Comparison of ENCODE assay signal across 8 mouse cellular contexts in the genomic region with DNA sequence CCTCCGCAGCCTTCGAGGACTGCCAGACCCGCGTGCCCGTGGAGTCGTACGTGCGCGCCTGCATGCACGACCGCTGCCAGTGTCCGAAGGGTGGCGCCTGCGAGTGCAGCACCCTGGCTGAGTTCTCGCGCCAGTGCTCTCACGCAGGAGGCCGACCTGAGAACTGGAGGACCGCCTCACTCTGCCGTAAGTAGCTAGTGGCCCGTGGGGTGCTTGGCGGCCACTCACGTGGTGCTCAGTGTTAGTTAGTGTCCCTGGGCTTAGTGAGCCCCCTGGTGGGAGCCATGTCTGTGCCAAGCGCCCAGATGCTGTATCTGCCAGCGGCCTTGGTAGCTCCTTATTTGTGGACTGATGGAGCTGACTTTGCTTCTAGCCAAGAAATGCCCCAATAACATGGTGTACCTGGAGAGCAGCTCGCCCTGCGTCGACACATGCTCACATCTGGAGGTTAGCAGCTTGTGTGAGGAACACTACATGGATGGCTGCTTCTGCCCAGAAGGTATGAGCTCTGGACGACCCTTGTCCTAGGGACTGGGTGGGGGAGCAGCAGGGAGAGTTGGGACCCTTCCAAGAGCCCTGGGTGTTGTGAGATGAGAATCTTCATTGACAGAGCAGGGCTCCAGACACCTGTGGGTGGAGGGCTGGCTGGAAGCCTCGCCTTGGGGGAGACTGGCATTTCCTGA. TPM values are rescaled to one million over a fixed set of nuclear protein-coding genes. Genes with fewer than 3 reads are reported as not detected.
A peak's percentile ranks its signal among the peaks of the same experiment; 100 is the strongest.
DNase-seq lines count a peak whose midpoint lies in the region; ATAC-seq and TF ChIP-seq lines count a peak whose summit lies in the region.

No protein-coding gene starts in this region.

- no peaks in the 10 kb centered on the region for H3K9me3 ChIP-seq in heart, embryonic 14.5 days (ENCODE audit: control insufficient read depth, low read length)
- no peaks in the 10 kb centered on the region for H3K9me3 ChIP-seq in embryonic facial prominence, embryonic 11.5 days (replicated peaks; ENCODE audit: control insufficient read depth, low read length)
- no peaks in the 10 kb centered on the region for H3K9me3 ChIP-seq in intestine, embryonic 14.5 days (ENCODE audit: control insufficient read depth, low read length)
- no peaks in the 10 kb centered on the region for H3K9me3 ChIP-seq in liver, embryonic 14.5 days (ENCODE audit: control insufficient read depth, low read length)

- H3K4me2 ChIP-seq in heart, embryonic 14.5 days (ENCODE audit: low read length), result peak overlapping the region; percentile 57
- peak overlapping the region; percentile 19 for H3K4me2 ChIP-seq in embryonic facial prominence, embryonic 11.5 days (ENCODE audit: low read depth, low read length)
- peak overlapping the region; percentile 40 for H3K4me2 ChIP-seq in intestine, embryonic 14.5 days (ENCODE audit: low read length)
- no peak overlapping the region for H3K4me2 ChIP-seq in liver, embryonic 14.5 days (ENCODE audit: low read depth)

- no peak overlapping the region for H3K9ac ChIP-seq in heart, embryonic 14.5 days (ENCODE audit: low read length)
- H3K9ac ChIP-seq in embryonic facial prominence, embryonic 11.5 days (replicated peaks; ENCODE audit: low read length), result no peak overlapping the region
- no peak overlapping the region for H3K9ac ChIP-seq in intestine, embryonic 14.5 days (ENCODE audit: low read length)
- no peak overlapping the region for H3K9ac ChIP-seq in liver, embryonic 14.5 days (replicated peaks)

- no peaks in the 10 kb centered on the region for H3K36me3 ChIP-seq in heart, embryonic 14.5 days (ENCODE audit: control insufficient read depth, insufficient read depth, low read length)
- no peaks in the 10 kb centered on the region for H3K36me3 ChIP-seq in embryonic facial prominence, embryonic 11.5 days (replicated peaks; ENCODE audit: control insufficient read depth, insufficient read depth, low read depth, low read length)
- H3K36me3 ChIP-seq in intestine, embryonic 14.5 days (ENCODE audit: control insufficient read depth, insufficient read depth, low read length), result no peaks in the 10 kb centered on the region
- H3K36me3 ChIP-seq in liver, embryonic 14.5 days (replicated peaks; ENCODE audit: control insufficient read depth, insufficient read depth, low read depth), result no peaks in the 10 kb centered on the region

- no peaks in the 10 kb centered on the region; a peak in 1 of 4 replicates for H3K4me1 ChIP-seq in heart, embryonic 14.5 days (ENCODE audit: control insufficient read depth in 2 of 2, insufficient read depth in 2 of 2, low read length in 2 of 2)
- H3K4me1 ChIP-seq in embryonic facial prominence, embryonic 11.5 days (ENCODE audit: control insufficient read depth, insufficient read depth, low read length), result no peaks in the 10 kb centered on the region; the same call in 1 of the 2 replicates
- no peaks in the 10 kb centered on the region for H3K4me1 ChIP-seq in intestine, embryonic 14.5 days (replicated peaks; ENCODE audit: control insufficient read depth, insufficient read depth, low read length)
- H3K4me1 ChIP-seq in liver, embryonic 14.5 days (replicated peaks; ENCODE audit: control insufficient read depth in 2 of 2, insufficient read depth in 2 of 2, low read length in 1 of 2), result no peaks in the 10 kb centered on the region

- WGBS in heart, embryonic 14.5 days, result 33% methylated on average over 30 of the region's 30 CpGs
- 52% methylated on average over 30 of the region's 30 CpGs for WGBS in embryonic facial prominence, embryonic 11.5 days
- WGBS in intestine, embryonic 14.5 days, result 52% methylated on average over 30 of the region's 30 CpGs
- 34% methylated on average over 30 of the region's 30 CpGs for WGBS in liver, embryonic 14.5 days (ENCODE audit: insufficient replicate concordance)

- no peak for ATAC-seq in heart, embryonic 14.5 days (ENCODE audit: insufficient number of reproducible peaks, insufficient read depth, low FRiP score, low read depth)
- no peak for ATAC-seq in embryonic facial prominence, embryonic 11.5 days (replicated peaks; ENCODE audit: insufficient number of reproducible peaks, low FRiP score, low TSS enrichment, low read depth)
- no peak for ATAC-seq in intestine, embryonic 14.5 days (replicated peaks; ENCODE audit: low FRiP score, low TSS enrichment, low read depth)
- no peak for ATAC-seq in liver, embryonic 14.5 days (ENCODE audit: insufficient read depth)

- peaks cover 15% of the 10 kb centered on the region for H3K27me3 ChIP-seq in heart, embryonic 14.5 days (ENCODE audit: control insufficient read depth, insufficient read depth, low read length)
- H3K27me3 ChIP-seq in embryonic facial prominence, embryonic 11.5 days (ENCODE audit: control insufficient read depth, insufficient read depth, low read length), result no peaks in the 10 kb centered on the region
- peaks cover 12% of the 10 kb centered on the region; the same call in 1 of the 2 replicates for H3K27me3 ChIP-seq in intestine, embryonic 14.5 days (replicated peaks; ENCODE audit: control insufficient read depth, insufficient read depth, low read length)
- no peaks in the 10 kb centered on the region; the same call in none of the 2 replicates for H3K27me3 ChIP-seq in liver, embryonic 14.5 days (ENCODE audit: control insufficient read depth, insufficient read depth, low read length)

- TF ChIP-seq CTCF in liver, embryonic 14.5 days (IDR thresholded peaks at IDR 0.05; ENCODE audit: low read depth), result peak; percentile 56; the same call in 1 of the 2 replicates

- no peak overlapping the region for H3K27ac ChIP-seq in heart, embryonic 14.5 days (replicated peaks in 1 of 2; ENCODE audit: control insufficient read depth in 1 of 2, insufficient read depth in 1 of 2, low read depth in 2 of 2, low read length in 2 of 2)
- no peak overlapping the region for H3K27ac ChIP-seq in embryonic facial prominence, embryonic 11.5 days (replicated peaks; ENCODE audit: low read depth, low read length)
- no peak overlapping the region for H3K27ac ChIP-seq in intestine, embryonic 14.5 days (ENCODE audit: low read depth)
- H3K27ac ChIP-seq in liver, embryonic 14.5 days, result no peak overlapping the region

- peak overlapping the region; percentile 10 to 13; a peak in 2 of 4 replicates for H3K4me3 ChIP-seq in heart, embryonic 14.5 days (ENCODE audit: control insufficient read depth in 1 of 2, insufficient read depth in 1 of 2, low read depth in 1 of 2, low read length in 2 of 2)
- H3K4me3 ChIP-seq in embryonic facial prominence, embryonic 11.5 days (ENCODE audit: low read depth, low read length), result no peak overlapping the region
- 0 out of 2 replicates have a peak overlapping the region, but pooled peaks have one; percentile 4 for H3K4me3 ChIP-seq in intestine, embryonic 14.5 days (ENCODE audit: low read depth, low read length)
- no peak overlapping the region for H3K4me3 ChIP-seq in liver, embryonic 14.5 days (ENCODE audit: insufficient read depth in 1 of 2, low read depth in 2 of 2, low read length in 2 of 2)

- DNase-seq in heart, adult 11 months, result no peak
- peak; percentile 40 for DNase-seq in embryonic facial prominence, embryonic 11.5 days (ENCODE audit: low spot score)
- peak; percentile 58 for DNase-seq in intestine, embryonic 14.5 days (ENCODE audit: low spot score)
- DNase-seq in liver, embryonic 14.5 days (ENCODE audit: low read depth in 3 of 3, low spot score in 3 of 3), result no peak
- DNase-seq in retina, postnatal 1 day, result peak; percentile 61
- no peak for DNase-seq in spleen, postnatal 14 days (ENCODE audit: low spot score in 2 of 2)
- DNase-seq in layer of hippocampus, adult 9-11 months, result no peak

- no peak for TF ChIP-seq EP300 in liver, embryonic 14.5 days (IDR thresholded peaks at IDR 0.05; ENCODE audit: low read depth)

RNA-seq across cellular contexts. Expression of a gene that starts 3.6 kb away (rescaled TPM):
- 0.20 and 0.31 TPM in 2 replicates for polyA plus RNA-seq in heart, embryonic 14.5 days (2014; fragmentation: Nextera tagmentation; extraction: Ambion mirVana)
- 0.28 TPM in 1 of 2 replicates, not detected in the other for polyA plus RNA-seq in embryonic facial prominence, embryonic 11.5 days (2014; fragmentation: Nextera tagmentation; extraction: Ambion mirVana)
- polyA plus RNA-seq in intestine, embryonic 14.5 days (2014; fragmentation: Nextera tagmentation; extraction: Ambion mirVana), result 1.1 and 1.6 TPM in 2 replicates
- polyA plus RNA-seq in liver, embryonic 14.5 days (2012; rRNA removed), result 0.12 and 0.17 TPM in 2 replicates
- 0.08 and 0.85 TPM in 2 replicates for polyA plus RNA-seq in liver, embryonic 14.5 days (2014; fragmentation: Nextera tagmentation; extraction: Ambion mirVana)

RNA-seq across cellular contexts. Expression of a gene that starts 38.6 kb away (rescaled TPM):
- 0.09 and 0.11 TPM in 2 replicates for polyA plus RNA-seq in heart, embryonic 14.5 days (2014; fragmentation: Nextera tagmentation; extraction: Ambion mirVana)
- 0.08 TPM in 2 replicates for polyA plus RNA-seq in embryonic facial prominence, embryonic 11.5 days (2014; fragmentation: Nextera tagmentation; extraction: Ambion mirVana)
- polyA plus RNA-seq in intestine, embryonic 14.5 days (2014; fragmentation: Nextera tagmentation; extraction: Ambion mirVana), result 0.23 and 0.24 TPM in 2 replicates
- polyA plus RNA-seq in liver, embryonic 14.5 days (2012; rRNA removed), result 1.7 and 2.1 TPM in 2 replicates
- polyA plus RNA-seq in liver, embryonic 14.5 days (2014; fragmentation: Nextera tagmentation; extraction: Ambion mirVana), result 3.2 and 4.0 TPM in 2 replicates

Comparison
In these comparisons a context has a peak if more than half of its experiments do, and no peak if none do; other contexts are left out.
1. H3K4me3 ChIP-seq: peak in heart, embryonic 14.5 days (2 of 2) and intestine, embryonic 14.5 days (single experiment); none in embryonic facial prominence, embryonic 11.5 days (single experiment) and liver, embryonic 14.5 days (0 of 2).
2. DNase-seq: peak in embryonic facial prominence, embryonic 11.5 days (single experiment), intestine, embryonic 14.5 days (single experiment) and retina, postnatal 1 day (single experiment); none in heart, adult 11 months (single experiment), liver, embryonic 14.5 days (0 of 3), spleen, postnatal 14 days (0 of 2) and layer of hippocampus, adult 9-11 months (single experiment).